Mouse (Mus musculus) midbrain, embryonic 11.5 days (tissue): Measurements from ENCODE around the gene Sel1l. TPM values are rescaled to one million over a fixed set of nuclear protein-coding genes. Genes with fewer than 3 reads are reported as not detected.
A peak's percentile ranks its signal among the peaks of the same experiment; 100 is the strongest.

Experiments
- ATAC-seq: fragments of 200-750 bp; cut with Nextera tagmentation; 2 replicates; pipeline ENCODE4 v1.8.0; 2017; ENCODE audit warnings: moderate TSS enrichment, moderate library complexity; ENCODE audit not compliant: low FRiP score
- DNase-seq: peaks from one replicate; pipeline ENCODE4 v3.0.0; 2015; ENCODE audit warnings: low spot score; ENCODE audit errors: missing footprints
- H3K27ac ChIP-seq: fragments of 300-500 bp; sonication (generic); 2 replicates; pipeline ENCODE4 v1.5.1; 2014; ENCODE audit warnings: low read depth, low read length
- H3K27me3 ChIP-seq: fragments of 300-500 bp; sonication (generic); 2 replicates; pipeline ENCODE4 v1.6.1; 2014; ENCODE audit warnings: mild to moderate bottlenecking, low read length, moderate library complexity, mixed read lengths; ENCODE audit not compliant: control insufficient read depth, insufficient read depth
- H3K36me3 ChIP-seq: fragments of 300-500 bp; sonication (generic); 2 replicates; pipeline ENCODE4 v1.6.1; 2014; ENCODE audit warnings: mild to moderate bottlenecking, low read length, moderate library complexity, mixed read lengths; ENCODE audit not compliant: control insufficient read depth, insufficient read depth
- H3K4me1 ChIP-seq: fragments of 300-500 bp; sonication (generic); 2 replicates; pipeline ENCODE4 v1.6.1; 2014; ENCODE audit warnings: low read length; ENCODE audit not compliant: control insufficient read depth, insufficient read depth
- H3K4me2 ChIP-seq: fragments of 300-500 bp; sonication (generic); 2 replicates; pipeline ENCODE4 v1.6.1; 2014; ENCODE audit warnings: mild to moderate bottlenecking, moderate library complexity
- H3K4me3 ChIP-seq: fragments of 300-500 bp; sonication (generic); 2 replicates; pipeline ENCODE4 v1.5.1; 2014; ENCODE audit warnings: low read depth, low read length
- H3K9ac ChIP-seq: fragments of 300-500 bp; sonication (generic); 2 replicates; pipeline ENCODE4 v1.6.1; 2014; ENCODE audit warnings: low read length
- H3K9me3 ChIP-seq: fragments of 300-500 bp; sonication (generic); 2 replicates; pipeline ENCODE4 v1.6.1; 2016; ENCODE audit warnings: low read length; ENCODE audit not compliant: control insufficient read depth
- WGBS: fragments of 180-500 bp; shearing (Covaris S2); extraction: QIAGEN DNeasy Blood & Tissue Kit; methylation state at CpG from one replicate; pipeline ENCODE4 v1.1.7; 2014; 5-methylcytosine and 5-hydroxymethylcytosine counted together
- polyA plus RNA-seq: library from polyadenylated mRNA; unstranded; fragments of >200 nt; fragmentation: Nextera tagmentation; extraction: Ambion mirVana; gene quantifications from 2 replicates; pipeline ENCODE4 v1.2.1, GENCODE M21; 2014

Sel1l gene
- polyA plus RNA-seq, 1 experiment from 2014 or later, result 82.8 TPM

- no peak for DNase-seq
Measured at GRCm38 (mm10) chr12:91807095-91807494, 41.9 kb downstream of the Sel1l start.

DNA sequence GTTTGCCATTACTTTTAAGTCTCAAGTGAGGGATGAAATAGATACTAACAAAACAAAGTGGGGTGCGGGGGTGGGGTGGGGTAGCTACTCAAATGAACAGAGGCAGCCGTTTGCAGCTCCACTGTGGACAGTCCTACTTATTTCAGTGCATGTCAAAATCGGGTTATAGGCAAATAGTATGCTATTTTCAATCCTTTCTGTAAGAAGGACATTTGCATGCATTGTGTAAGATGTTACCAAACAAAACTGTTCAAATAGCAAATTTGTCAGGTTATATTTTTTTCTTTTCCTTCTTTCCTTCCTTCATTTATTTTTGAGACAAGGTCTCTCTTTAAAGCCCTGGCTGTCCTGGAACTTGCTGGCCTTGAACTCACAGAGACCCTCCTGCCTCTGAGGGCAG lies 44.7 kb downstream of the Sel1l start:
- H3K4me3 ChIP-seq, result no peak overlapping the region
- WGBS, result 80% methylated on average over 3 of the region's 3 CpGs
- H3K4me2 ChIP-seq, result no peak overlapping the region
- DNase-seq, result no peak
- H3K27me3 ChIP-seq, result no peaks in the 10 kb centered on the region
- no peak for ATAC-seq
- no peak overlapping the region for H3K9ac ChIP-seq
- H3K9me3 ChIP-seq, result no peaks in the 10 kb centered on the region
- no peaks in the 10 kb centered on the region for H3K4me1 ChIP-seq
- peaks cover 5% of the 10 kb centered on the region for H3K36me3 ChIP-seq
- no peak overlapping the region for H3K27ac ChIP-seq

More at GRCm38 (mm10) chr12:91807095-91807494, 41.9 kb downstream of the Sel1l start:
- Histone ChIP-seq H3K9ac (no peak overlapping the region), H3K27me3 (no peaks in the 10 kb centered on the region), H3K9me3 (no peaks in the 10 kb centered on the region), H3K4me1 (no peaks in the 10 kb centered on the region), H3K36me3 (peaks cover 14% of the 10 kb centered on the region), H3K27ac (no peak overlapping the region), H3K4me3 (no peak overlapping the region), H3K4me2 (no peak overlapping the region)
- 92% methylated on average over 11 of the region's 11 CpGs for WGBS
- ATAC-seq, result no peak

DNA sequence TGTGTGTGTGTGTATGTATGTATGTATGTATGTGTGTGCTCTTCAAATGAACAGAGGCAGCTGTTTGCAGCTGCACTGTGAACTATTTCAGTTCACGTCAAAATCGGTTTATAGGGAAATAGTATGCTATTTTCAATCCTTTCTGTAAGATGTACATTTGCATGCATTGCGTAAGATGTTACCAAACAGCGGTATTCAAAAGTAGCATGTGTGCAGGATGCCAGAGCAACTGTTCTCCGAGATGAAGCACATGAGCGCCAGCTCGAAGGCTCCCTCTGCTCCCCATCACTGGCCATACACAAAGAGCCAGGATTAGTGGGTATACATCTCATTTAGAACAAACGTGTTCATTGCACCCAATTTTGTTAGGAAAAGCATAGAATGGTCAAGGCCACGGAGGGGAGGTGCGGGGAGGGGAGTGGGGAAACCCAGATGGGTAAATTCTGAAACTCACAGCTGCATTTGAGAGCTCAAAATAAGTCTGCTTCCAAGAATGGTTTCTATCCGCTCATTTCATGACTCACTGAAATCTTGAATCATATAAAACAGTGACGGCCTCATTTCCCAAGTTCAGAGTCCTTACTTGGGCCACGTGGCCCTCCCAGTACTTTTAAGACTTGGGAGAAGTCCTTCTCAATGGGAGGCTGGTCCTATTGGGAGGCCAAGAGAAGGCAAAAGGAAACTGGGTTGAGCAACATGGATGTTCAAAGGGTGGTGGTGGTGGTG lies 45.6 kb downstream of the Sel1l start:
- no peaks in the 10 kb centered on the region for H3K9me3 ChIP-seq
- no peak overlapping the region for H3K4me2 ChIP-seq
- no peaks in the 10 kb centered on the region for H3K27me3 ChIP-seq
- no peak overlapping the region for H3K27ac ChIP-seq
- H3K9ac ChIP-seq, result no peak overlapping the region
- no peaks in the 10 kb centered on the region for H3K36me3 ChIP-seq
- H3K4me3 ChIP-seq, result no peak overlapping the region
- WGBS, result 77% methylated on average over 13 of the region's 13 CpGs
- DNase-seq (no peak), ATAC-seq (no peak)
- H3K4me1 ChIP-seq, result no peaks in the 10 kb centered on the region

DNA sequence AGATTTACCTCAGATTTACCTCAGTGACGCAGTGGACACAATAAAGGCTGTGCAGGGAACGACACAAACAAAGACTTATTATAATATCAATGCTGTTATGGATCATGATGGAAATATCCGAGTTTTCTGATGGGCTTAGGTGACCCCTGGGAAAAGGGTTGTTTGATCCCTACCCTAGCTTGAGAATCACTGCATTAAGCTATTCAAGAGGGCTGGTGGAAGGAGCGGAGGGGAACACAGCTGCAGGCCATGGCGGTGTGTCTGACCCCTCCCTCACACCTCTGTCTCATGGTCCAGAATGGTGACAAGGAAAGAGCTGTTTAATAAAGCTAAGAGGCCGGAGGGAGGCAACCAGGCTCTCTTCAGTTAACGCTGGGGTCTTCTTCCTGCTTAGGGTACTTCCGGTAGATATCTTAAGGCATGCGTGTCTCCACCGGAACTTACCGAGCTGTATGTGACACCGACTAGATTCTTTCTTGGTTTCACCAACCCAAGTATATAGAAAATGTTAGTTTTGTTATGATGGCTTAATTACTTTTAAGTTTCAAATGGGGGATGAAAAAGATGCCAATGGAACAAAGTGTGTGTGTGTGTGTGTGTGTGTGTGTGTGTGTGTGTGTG lies 46.3 kb downstream of the Sel1l start:
- Histone ChIP-seq H3K27me3 (no peaks in the 10 kb centered on the region), H3K36me3 (no peaks in the 10 kb centered on the region), H3K27ac (no peak overlapping the region), H3K4me1 (no peaks in the 10 kb centered on the region), H3K4me3 (no peak overlapping the region), H3K4me2 (no peak overlapping the region), H3K9me3 (no peaks in the 10 kb centered on the region), H3K9ac (no peak overlapping the region)
- ATAC-seq (no peak), DNase-seq (no peak)
- 78% methylated on average over 12 of the region's 12 CpGs for WGBS

DNA sequence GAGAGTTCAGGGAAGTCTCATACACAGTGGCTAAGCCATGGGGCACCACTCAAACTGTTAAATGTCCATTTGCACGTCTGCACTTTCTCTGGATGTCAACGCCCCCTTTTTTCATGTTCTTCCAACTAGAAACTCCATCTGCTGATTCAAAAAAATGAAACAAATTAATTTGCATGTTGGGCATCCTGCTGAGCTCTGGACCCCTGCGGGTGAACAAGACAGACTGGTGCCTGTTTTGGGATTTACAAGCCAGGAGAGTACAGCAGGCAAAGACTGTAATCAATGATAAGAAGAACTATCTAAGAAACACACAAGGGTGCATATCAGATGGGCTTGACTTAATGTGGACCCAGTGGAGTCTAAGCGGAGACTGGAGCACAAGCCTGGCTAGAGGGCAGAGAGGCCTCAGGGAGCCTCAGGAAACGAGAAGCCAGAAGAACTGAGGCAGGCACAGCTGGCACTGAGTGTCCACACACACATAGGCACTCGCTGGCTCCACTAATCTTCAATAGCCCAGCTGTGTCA lies 48.0 kb downstream of the Sel1l start:
- Histone ChIP-seq H3K27ac (no peak overlapping the region), H3K36me3 (no peaks in the 10 kb centered on the region), H3K4me3 (no peak overlapping the region), H3K9ac (no peak overlapping the region), H3K27me3 (no peaks in the 10 kb centered on the region), H3K4me2 (no peak overlapping the region), H3K4me1 (no peaks in the 10 kb centered on the region), H3K9me3 (no peaks in the 10 kb centered on the region)
- 77% methylated on average over 6 of the region's 6 CpGs for WGBS
- DNase-seq (no peak), ATAC-seq (no peak)

DNA sequence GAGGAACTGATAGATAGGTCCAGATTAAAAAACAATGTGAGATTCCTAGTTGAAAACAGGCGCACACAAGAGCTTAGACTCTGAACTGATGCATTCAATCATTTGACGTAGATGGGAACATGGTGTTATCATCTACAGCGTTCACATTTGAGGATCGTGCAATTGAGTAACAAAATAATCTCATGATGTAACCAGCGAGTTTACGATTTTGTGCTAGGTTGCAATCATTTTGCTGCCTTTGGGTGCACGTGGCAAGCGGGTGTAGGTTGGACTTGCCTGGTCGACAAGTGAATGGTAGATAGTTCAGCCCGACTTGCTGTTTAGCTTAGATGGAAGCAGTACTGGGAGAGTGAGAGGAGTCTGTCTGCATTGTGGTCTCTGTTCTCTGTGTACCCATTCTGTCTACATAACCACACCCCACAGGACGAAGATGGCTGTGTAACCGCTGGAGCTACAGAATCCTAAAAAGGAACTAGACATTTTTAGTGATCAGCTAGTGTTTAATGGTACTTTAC lies 49.1 kb downstream of the Sel1l start:
- no peak overlapping the region for H3K4me3 ChIP-seq
- no peak for ATAC-seq
- H3K9ac ChIP-seq, result no peak overlapping the region
- H3K36me3 ChIP-seq, result no peaks in the 10 kb centered on the region
- no peaks in the 10 kb centered on the region for H3K9me3 ChIP-seq
- H3K4me2 ChIP-seq, result no peak overlapping the region
- H3K4me1 ChIP-seq, result no peaks in the 10 kb centered on the region
- 80% methylated on average over 12 of the region's 12 CpGs for WGBS
- no peak for DNase-seq
- H3K27ac ChIP-seq, result no peak overlapping the region
- H3K27me3 ChIP-seq, result no peaks in the 10 kb centered on the region

DNA sequence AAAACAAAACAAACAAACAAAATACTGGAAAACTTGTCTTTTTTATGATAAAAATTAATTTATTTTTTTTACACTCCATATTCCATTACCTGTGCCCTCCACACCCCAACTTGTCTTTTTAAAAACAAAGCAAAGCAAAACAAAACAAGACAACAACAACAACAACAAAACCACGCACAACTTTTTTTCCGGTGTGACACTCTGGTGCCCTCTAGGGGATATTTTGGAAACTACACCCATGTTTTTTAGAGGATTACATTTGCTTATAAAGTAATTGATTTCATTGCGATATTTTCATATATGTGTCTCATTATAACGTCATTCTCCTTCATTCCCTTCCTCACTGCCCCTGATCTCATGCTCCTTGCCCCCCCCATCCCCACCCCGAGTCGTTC lies 49.6 kb downstream of the Sel1l start:
- no peaks in the 10 kb centered on the region for H3K36me3 ChIP-seq
- H3K4me1 ChIP-seq, result no peaks in the 10 kb centered on the region
- DNase-seq, result peak; percentile 92
- H3K4me2 ChIP-seq, result no peak overlapping the region
- no peak overlapping the region for H3K27ac ChIP-seq
- 31% methylated on average over 6 of the region's 6 CpGs for WGBS
- no peak overlapping the region for H3K4me3 ChIP-seq
- H3K9ac ChIP-seq, result no peak overlapping the region
- no peaks in the 10 kb centered on the region for H3K9me3 ChIP-seq
- no peak; the same call in 1 of the 2 replicates for ATAC-seq
- no peaks in the 10 kb centered on the region for H3K27me3 ChIP-seq

DNA sequence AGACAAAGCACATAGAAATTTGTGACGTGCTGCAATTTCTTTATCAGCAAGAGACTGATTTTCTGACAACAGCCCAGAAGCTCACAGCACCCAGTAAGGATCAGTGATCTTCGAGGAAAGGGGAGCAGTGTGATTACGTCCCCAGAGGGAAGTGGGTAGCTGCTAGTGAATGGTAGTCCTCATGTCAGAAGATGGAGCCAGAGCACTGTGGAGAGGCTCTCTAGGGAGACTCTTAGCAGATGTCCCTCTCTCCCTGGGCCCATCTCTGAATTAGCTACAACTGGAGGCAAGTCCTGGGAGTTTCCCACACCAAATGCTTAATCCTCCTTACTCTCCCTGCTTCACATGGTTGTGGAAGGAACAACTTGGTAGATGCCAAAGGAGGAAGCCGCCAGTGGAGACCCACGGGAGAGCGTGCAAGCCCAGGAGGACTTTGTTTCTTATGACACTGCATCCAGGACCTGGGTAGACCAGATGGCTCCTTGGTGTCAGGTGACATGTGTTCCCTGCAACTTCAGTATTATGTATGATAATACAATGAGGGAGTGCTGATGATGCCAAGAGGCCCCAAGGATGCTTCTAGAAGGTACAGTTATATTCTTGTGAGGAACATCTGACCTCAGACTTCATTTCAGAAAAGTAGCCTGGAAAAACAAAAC lies 50.1 kb downstream of the Sel1l start:
- no peak overlapping the region for H3K27ac ChIP-seq
- no peak overlapping the region for H3K9ac ChIP-seq
- no peaks in the 10 kb centered on the region for H3K36me3 ChIP-seq
- no peaks in the 10 kb centered on the region for H3K27me3 ChIP-seq
- H3K4me1 ChIP-seq, result no peaks in the 10 kb centered on the region
- no peak overlapping the region for H3K4me2 ChIP-seq
- no peak for DNase-seq
- H3K9me3 ChIP-seq, result no peaks in the 10 kb centered on the region
- WGBS, result 82% methylated on average over 6 of the region's 6 CpGs
- no peak overlapping the region for H3K4me3 ChIP-seq
- peak; percentile 47; the same call in 1 of the 2 replicates for ATAC-seq

DNA sequence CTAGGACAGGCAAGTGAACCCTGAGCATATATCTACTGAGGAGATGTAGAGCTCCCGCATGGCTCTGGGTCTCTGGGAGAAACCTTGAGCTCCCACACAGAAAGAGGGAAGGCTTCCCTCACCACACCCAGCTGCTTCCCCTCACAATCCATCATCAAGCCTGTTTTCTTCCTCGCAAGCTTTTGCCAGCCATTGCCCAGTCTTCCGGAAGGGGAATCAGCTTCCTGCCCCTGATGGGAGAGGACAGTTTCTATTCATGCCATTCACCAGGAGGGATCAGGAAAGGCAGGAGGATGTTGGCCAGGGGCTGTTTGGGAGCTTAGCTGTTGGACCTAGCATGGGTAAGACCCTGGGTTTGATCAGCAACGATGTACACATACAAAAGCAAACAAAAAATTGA lies 52.2 kb downstream of the Sel1l start:
- H3K4me2 ChIP-seq, result no peak overlapping the region

More for the DNA sequence above, 52.2 kb downstream of the Sel1l start:
- no peak overlapping the region for H3K9ac ChIP-seq
- no peaks in the 10 kb centered on the region for H3K36me3 ChIP-seq
- no peak overlapping the region for H3K27ac ChIP-seq
- no peaks in the 10 kb centered on the region for H3K27me3 ChIP-seq
- ATAC-seq (no peak), DNase-seq (no peak)
- WGBS, result 77% methylated on average over 4 of the region's 4 CpGs
- no peak overlapping the region for H3K4me3 ChIP-seq
- no peaks in the 10 kb centered on the region for H3K9me3 ChIP-seq
- no peaks in the 10 kb centered on the region for H3K4me1 ChIP-seq
